Mouse (Mus musculus) thymus, postnatal 0 days (tissue): Measurements from ENCODE around the gene Ropn1l. TPM values are rescaled to one million over a fixed set of nuclear protein-coding genes. Genes with fewer than 3 reads are reported as not detected.

Source experiments
- DNase-seq: peaks from one replicate; pipeline ENCODE4 v3.0.0-alpha.2; 2015; ENCODE audit warnings: low spot score
- polyA plus RNA-seq: library from polyadenylated mRNA; unstranded; fragments of >200 nt; fragmentation: Nextera tagmentation; extraction: Ambion mirVana; gene quantifications from 2 replicates; pipeline ENCODE4 v1.2.1, GENCODE M21; 2015

Gene Ropn1l
- polyA plus RNA-seq, 1 experiment from 2014 or later: 1.4 TPM

DNA sequence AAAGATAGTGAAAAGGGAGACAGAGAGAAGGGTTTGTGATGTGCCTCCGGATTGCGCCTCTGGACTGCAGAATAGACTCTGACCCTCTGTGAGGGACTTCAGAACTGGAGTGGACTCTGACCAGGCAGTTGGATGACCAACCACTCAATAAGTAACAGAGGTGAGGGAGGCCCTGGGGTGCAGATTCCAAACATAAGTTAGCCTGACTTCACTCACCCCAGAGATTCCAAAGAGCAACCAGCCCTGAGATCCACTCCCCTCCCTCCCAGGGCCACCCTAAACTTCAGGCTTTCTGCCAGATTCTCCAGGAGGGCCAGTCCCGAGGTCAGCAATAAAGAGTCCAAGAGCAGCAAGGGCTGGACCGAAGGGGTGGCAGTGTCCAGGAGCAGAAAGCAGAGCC lies 46.0 kb downstream of the Ropn1l start:
- DNase-seq: no peak

DNA sequence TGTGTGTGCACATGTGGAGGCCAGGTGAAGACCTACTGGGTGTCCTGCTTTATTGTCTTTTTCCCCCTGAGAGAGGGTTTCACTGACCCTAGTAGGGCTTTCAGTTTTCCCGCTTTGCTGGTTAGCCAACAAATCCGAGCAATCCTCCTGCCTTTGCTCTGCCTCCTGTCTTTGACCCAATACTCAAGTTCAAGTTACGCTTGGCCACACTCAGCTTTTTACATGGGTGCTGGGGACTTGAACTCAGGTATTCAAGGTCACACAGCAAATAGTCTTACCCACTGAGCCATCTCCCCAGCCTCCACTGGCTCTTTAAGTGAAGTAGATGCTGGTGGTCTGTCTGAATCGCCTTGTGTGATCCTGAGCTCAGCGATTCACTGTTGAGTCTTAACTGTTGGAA lies 46.7 kb downstream of the Ropn1l start:
- DNase-seq: no peak

DNA sequence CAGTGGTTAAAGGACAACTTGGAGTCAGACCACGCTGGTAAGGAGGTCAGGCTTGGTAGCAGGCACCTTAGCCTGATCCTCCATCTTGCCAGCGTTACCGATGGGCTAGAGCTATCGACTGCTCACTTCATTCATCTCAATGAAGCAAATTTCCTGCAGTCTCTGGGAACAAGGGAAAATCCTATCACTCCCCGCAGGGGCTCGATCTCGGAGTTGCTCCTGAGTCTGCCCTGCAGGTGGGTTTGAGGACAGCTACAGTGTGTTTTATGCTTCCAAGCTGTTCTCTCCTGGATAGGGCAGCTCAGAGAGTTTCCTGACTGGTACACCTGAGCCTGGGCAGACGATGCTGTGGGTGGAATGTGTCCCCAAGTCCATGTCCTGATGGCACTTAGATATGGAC lies 49.2 kb downstream of the Ropn1l start:
- DNase-seq: no peak

DNA sequence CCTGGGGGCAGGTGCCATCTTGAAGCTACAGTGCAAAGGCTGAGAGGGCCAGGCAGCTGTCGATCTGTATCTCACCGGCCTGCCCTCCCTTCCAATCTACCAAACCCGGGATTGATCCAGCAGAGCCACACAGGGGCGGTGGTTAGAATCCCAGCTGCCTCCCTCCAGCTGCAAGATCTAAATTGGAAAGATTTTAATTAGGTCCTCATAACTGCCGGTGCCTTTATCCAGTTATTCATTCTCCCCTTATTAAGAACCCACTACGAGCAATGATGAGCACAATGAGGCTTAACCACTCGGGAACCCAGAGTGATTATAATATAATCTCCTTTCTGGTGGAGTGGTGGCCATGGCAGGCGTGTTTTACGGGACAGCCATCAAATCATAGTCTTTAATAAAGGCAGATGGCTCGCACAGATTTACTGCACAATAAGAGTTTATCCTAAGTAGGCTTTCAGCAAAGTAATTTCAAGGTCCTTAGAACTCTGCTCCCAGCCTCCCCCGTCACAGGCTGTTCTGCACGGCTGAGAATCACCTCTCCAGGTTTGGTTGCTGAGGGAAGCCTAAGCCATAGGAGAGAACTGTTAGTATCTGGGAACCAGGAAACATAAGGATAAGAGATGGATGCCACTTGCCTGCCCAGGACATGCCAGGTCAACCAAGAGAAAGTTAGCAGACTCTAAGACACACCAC lies 51.2 kb downstream of the Ropn1l start:
- no peak for DNase-seq

DNA sequence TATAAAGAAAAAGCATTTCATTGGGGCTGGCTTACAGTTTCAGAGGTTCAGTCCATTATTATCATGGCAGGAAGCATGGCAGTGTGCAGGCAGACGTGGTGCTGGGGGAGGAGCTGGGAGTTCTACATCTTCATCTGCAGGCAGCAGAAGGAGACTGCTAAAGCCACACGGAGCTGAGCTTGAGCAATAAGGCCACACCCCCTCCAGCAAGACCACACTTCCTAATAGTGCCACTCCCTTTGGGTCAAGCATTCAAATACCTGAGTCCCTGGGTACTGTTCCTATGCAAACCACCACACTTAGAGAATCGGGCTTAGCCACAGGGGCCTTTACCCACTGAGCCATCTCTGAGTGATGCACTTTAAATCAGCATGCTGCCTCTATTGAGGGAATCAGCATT lies 52.6 kb downstream of the Ropn1l start:
- no peak for DNase-seq

DNA sequence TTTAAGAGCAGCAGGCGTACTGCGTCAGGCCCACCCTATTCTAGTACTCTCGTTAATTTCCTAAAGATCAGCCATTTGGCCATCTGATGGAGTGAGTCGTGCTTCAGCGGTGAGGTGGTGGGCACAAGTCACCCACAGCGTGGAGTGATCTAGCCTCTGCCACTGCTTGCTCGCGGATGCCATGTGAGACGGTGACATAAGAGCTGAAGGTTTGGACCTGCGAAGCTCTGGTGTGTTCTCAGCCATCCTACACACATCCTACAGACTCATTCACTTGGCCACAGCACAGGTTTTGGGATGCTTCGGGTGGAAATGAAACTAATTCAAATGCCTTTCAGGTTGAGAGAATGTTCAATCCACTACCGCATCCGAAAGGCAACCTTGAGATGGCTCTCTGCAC lies 54.8 kb downstream of the Ropn1l start:
- DNase-seq: no peak

DNA sequence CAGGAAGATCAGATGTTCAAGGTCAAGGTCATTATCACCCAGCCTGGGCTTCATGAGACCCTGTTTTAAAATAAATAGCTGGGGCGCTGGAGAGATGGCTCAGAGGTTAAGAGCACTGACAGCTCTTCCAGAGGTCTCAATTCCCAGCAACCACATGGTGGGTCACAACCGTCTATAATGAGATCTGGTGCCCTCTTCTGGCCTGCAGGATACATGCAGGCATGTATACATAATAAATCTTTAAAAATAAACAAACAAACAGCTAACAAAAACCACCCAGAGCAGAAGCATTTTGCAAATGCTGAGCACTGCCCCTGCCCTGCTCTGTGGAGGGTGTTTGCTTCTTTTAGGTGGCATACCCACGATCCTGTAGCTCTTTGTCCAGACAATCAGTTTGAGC lies 56.2 kb downstream of the Ropn1l start:
- DNase-seq: no peak

DNA sequence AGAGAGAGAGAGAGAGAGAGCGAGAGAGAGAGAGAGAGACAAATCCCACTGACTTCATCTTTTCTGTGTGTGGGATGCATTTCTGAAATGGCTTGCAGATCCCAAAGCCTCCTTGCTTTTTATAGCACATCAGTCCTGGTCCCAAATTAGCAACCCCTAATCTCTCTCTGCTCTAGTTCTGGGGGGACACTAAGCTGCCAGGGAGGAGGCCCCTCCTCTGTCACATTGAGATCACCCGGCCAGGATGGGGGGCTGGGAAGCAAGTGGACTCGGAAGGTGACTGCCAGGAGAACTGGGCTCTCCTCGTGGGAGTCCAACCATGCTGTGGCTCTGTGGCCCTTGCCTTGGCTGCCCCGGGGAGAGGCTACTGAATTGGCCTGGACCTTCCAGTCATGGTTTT lies 56.8 kb downstream of the Ropn1l start:
- no peak for DNase-seq

DNA sequence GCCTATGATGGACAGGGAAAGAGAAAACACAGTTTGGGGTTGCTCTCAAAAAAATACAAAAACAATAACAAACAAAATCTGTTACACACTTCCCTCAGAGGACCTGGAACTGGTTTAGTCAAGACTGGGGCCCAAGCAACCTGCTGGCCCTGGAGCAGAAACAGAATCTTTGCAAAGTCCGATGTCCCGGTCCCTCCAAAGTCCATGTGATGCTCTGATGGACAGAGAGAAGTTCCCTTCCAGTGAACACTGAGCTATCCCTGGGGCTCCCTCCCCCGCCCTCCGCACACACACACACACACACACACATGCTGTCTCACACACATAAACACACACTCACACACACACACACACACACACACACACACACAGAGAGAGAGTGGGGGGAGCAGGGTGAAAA lies 57.6 kb downstream of the Ropn1l start:
- no peak for DNase-seq

DNA sequence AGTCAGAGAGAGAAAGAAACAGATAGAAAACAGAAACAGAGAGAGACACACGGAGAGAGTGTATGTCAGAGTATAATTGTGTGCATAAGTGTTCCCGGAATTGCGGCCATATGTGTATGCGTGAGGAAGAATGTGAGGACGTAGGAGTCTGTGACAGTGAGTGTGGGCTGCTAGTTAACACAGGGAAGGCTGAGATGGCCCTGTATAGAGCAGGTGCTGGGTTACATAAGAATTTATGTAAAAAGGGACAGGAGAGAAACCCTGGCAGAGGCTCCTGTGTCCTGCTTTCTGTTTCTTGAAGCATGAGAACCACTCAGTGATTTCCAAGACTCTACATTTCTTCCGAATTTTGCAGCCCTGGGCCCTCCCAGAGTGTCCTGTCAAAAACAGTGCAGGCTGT lies 60.1 kb downstream of the Ropn1l start:
- no peak for DNase-seq

DNA sequence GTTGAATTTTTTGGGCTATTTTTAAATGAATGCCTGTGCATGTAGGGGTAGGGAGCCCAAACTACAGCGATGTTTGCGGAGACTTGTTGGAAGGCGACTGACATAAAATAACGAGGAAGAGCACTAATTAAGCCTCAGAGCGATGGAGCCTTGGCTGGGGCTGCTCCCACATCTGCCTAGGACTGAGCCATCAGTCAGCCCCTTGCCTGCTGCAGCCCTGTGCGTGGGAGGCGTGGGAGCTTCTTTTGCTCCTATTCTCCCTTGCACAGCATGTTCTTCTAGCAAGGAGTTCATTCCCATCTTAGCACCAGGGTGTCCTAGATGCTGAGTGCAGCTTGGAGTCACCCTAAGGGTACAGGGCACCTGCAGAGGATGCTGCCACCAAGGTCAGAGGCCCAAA lies 60.8 kb downstream of the Ropn1l start:
- DNase-seq: no peak

DNA sequence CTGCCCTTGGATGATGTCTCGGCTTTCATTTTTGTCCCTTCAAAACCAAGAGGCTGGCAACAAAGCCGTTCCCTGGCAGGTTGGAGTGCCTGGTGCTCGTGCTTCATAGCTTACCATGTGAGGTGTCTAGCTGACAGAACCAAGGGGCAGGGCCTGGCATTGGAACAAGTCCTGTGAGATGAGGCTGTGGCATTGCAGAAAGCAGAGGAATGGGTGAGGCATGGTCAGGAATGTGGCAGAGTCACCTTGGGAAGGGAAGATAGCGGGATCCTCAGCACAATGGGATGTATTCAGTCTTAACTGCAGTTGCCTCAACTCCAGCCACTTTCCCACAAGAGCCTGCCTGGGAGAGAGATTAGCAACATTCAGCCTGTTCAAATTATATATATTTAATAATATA lies 61.4 kb downstream of the Ropn1l start:
- DNase-seq: no peak

Other genes with a start within 250 kb of the Ropn1l start
- 88.6 and 89.5 TPM in 2 replicates for gene Dap, start 229.4 kb downstream of the Ropn1l start, polyA plus RNA-seq
- gene Ankrd33b, start 86.0 kb downstream of the Ropn1l start, polyA plus RNA-seq: 10.8 and 11.2 TPM in 2 replicates
- 19.6 and 20.7 TPM in 2 replicates for gene March6, start 77.3 kb upstream of the Ropn1l start, polyA plus RNA-seq
- 2.8 and 3.0 TPM in 2 replicates for gene Cmbl, start 111.7 kb upstream of the Ropn1l start, polyA plus RNA-seq
- gene Cct5, start 148.1 kb upstream of the Ropn1l start, polyA plus RNA-seq: 463 and 505 TPM in 2 replicates
- 14.9 TPM in 2 replicates for gene Fam173b, start 148.1 kb upstream of the Ropn1l start, polyA plus RNA-seq